Mouse (Mus musculus): ENCODE data around the gene Trip13. TPM values are rescaled to one million over a fixed set of nuclear protein-coding genes. Genes with fewer than 3 reads are reported as not detected.

Trip13 gene
- polyA plus RNA-seq, 1 experiment = 1.1 TPM

GRCm38 (mm10) chr13:73913066-73913465 lies 24.5 kb downstream of the Trip13 start:
- Histone ChIP-seq H3K27ac (ENCODE audit: insufficient read depth, low read length) (no peak overlapping the region), H3K4me1 (ENCODE audit: control insufficient read depth, insufficient read depth, low read length) (no peaks in the 10 kb centered on the region), H3K27me3 (ENCODE audit: control insufficient read depth, insufficient read depth, low read length) (no peaks in the 10 kb centered on the region), H3K4me3 (replicated peaks; ENCODE audit: insufficient read depth, low read depth, low read length) (no peak overlapping the region)
- WGBS = 95% methylated on average over 4 of the region's 4 CpGs
- no peak for DNase-seq
- TF ChIP-seq POLR2A (IDR thresholded peaks at IDR 0.05; ENCODE audit: borderline replicate concordance, insufficient read depth, low read length) = no peak

- peak in 1 of 2 experiments; percentile 6 for DNase-seq
- Histone ChIP-seq H3K4me1 (ENCODE audit: control insufficient read depth, insufficient read depth, low read length) (no peaks in the 10 kb centered on the region), H3K27ac (ENCODE audit: insufficient read depth, low read length) (no peak overlapping the region), H3K4me3 (replicated peaks; ENCODE audit: insufficient read depth, low read depth, low read length) (no peak overlapping the region), H3K27me3 (ENCODE audit: control insufficient read depth, insufficient read depth, low read length) (no peaks in the 10 kb centered on the region)
- WGBS = 55% methylated on average over 2 of the region's 2 CpGs
- peak; percentile 57 for TF ChIP-seq CTCF (IDR thresholded peaks at IDR 0.05; ENCODE audit: borderline replicate concordance, insufficient read depth, low read depth, low read length)
- no peak for TF ChIP-seq POLR2A (IDR thresholded peaks at IDR 0.05; ENCODE audit: borderline replicate concordance, insufficient read depth, low read length)
Measured at GRCm38 (mm10) chr13:73907683-73908412, 29.7 kb downstream of the Trip13 start.

- no peak overlapping the region for H3K27ac ChIP-seq (ENCODE audit: insufficient read depth, low read length)
- no peak for DNase-seq
- no peak for TF ChIP-seq POLR2A (IDR thresholded peaks at IDR 0.05; ENCODE audit: borderline replicate concordance, insufficient read depth, low read length)
- no peak for TF ChIP-seq CTCF (IDR thresholded peaks at IDR 0.05; ENCODE audit: borderline replicate concordance, insufficient read depth, low read depth, low read length)
- H3K4me3 ChIP-seq (replicated peaks; ENCODE audit: insufficient read depth, low read depth, low read length) = no peak overlapping the region
- H3K4me1 ChIP-seq (ENCODE audit: control insufficient read depth, insufficient read depth, low read length) = no peaks in the 10 kb centered on the region
- no peaks in the 10 kb centered on the region for H3K27me3 ChIP-seq (ENCODE audit: control insufficient read depth, insufficient read depth, low read length)
- WGBS = 30% methylated on average over 5 of the region's 5 CpGs
Measured at GRCm38 (mm10) chr13:73907136-73907535, 30.4 kb downstream of the Trip13 start.

GRCm38 (mm10) chr13:73897561-73897960 lies 40.0 kb downstream of the Trip13 start:
- DNase-seq = no peak
- TF ChIP-seq CTCF (IDR thresholded peaks at IDR 0.05; ENCODE audit: borderline replicate concordance, insufficient read depth, low read depth, low read length) = no peak
- TF ChIP-seq POLR2A (IDR thresholded peaks at IDR 0.05; ENCODE audit: borderline replicate concordance, insufficient read depth, low read length) = no peak
- no peak overlapping the region for H3K4me3 ChIP-seq (replicated peaks; ENCODE audit: insufficient read depth, low read depth, low read length)
- H3K4me1 ChIP-seq (ENCODE audit: control insufficient read depth, insufficient read depth, low read length) = no peaks in the 10 kb centered on the region
- H3K27ac ChIP-seq (ENCODE audit: insufficient read depth, low read length) = no peak overlapping the region
- no peaks in the 10 kb centered on the region for H3K27me3 ChIP-seq (ENCODE audit: control insufficient read depth, insufficient read depth, low read length)
- WGBS = 62% methylated on average over 3 of the region's 3 CpGs

GRCm38 (mm10) chr13:73892493-73893178 lies 44.9 kb downstream of the Trip13 start:
- no peak for DNase-seq
- H3K4me3 ChIP-seq (replicated peaks; ENCODE audit: insufficient read depth, low read depth, low read length) = no peak overlapping the region
- no peaks in the 10 kb centered on the region for H3K27me3 ChIP-seq (ENCODE audit: control insufficient read depth, insufficient read depth, low read length)
- WGBS = 64% methylated on average over 6 of the region's 6 CpGs
- H3K4me1 ChIP-seq (ENCODE audit: control insufficient read depth, insufficient read depth, low read length) = no peaks in the 10 kb centered on the region
- no peak for TF ChIP-seq POLR2A (IDR thresholded peaks at IDR 0.05; ENCODE audit: borderline replicate concordance, insufficient read depth, low read length)
- no peak for TF ChIP-seq CTCF (IDR thresholded peaks at IDR 0.05; ENCODE audit: borderline replicate concordance, insufficient read depth, low read depth, low read length)
- no peak overlapping the region for H3K27ac ChIP-seq (ENCODE audit: insufficient read depth, low read length)

- H3K27me3 ChIP-seq (ENCODE audit: control insufficient read depth, insufficient read depth, low read length) = no peaks in the 10 kb centered on the region
- H3K4me3 ChIP-seq (replicated peaks; ENCODE audit: insufficient read depth, low read depth, low read length) = no peak overlapping the region
- H3K27ac ChIP-seq (ENCODE audit: insufficient read depth, low read length) = no peak overlapping the region
- no peak for TF ChIP-seq CTCF (IDR thresholded peaks at IDR 0.05; ENCODE audit: borderline replicate concordance, insufficient read depth, low read depth, low read length)
- no peak for TF ChIP-seq POLR2A (IDR thresholded peaks at IDR 0.05; ENCODE audit: borderline replicate concordance, insufficient read depth, low read length)
- no peaks in the 10 kb centered on the region; the same call in 1 of the 2 replicates for H3K4me1 ChIP-seq (ENCODE audit: control insufficient read depth, insufficient read depth, low read length)
- no peak for DNase-seq
- 19% methylated on average over 4 of the region's 4 CpGs for WGBS
Measured at GRCm38 (mm10) chr13:73887415-73887874, 50.1 kb downstream of the Trip13 start.

- DNase-seq = no peak
- TF ChIP-seq CTCF (IDR thresholded peaks at IDR 0.05; ENCODE audit: borderline replicate concordance, insufficient read depth, low read depth, low read length) = no peak
- TF ChIP-seq POLR2A (IDR thresholded peaks at IDR 0.05; ENCODE audit: borderline replicate concordance, insufficient read depth, low read length) = no peak
- 80% methylated on average over 5 of the region's 5 CpGs for WGBS
- Histone ChIP-seq H3K4me3 (replicated peaks; ENCODE audit: insufficient read depth, low read depth, low read length) (no peak overlapping the region), H3K27me3 (ENCODE audit: control insufficient read depth, insufficient read depth, low read length) (no peaks in the 10 kb centered on the region), H3K27ac (ENCODE audit: insufficient read depth, low read length) (no peak overlapping the region), H3K4me1 (ENCODE audit: control insufficient read depth, insufficient read depth, low read length) (no peaks in the 10 kb centered on the region; the same call in 1 of the 2 replicates)
Measured at GRCm38 (mm10) chr13:73886601-73887000, 51.0 kb downstream of the Trip13 start.

GRCm38 (mm10) chr13:73886066-73886465 lies 51.5 kb downstream of the Trip13 start:
- Histone ChIP-seq H3K4me3 (replicated peaks; ENCODE audit: insufficient read depth, low read depth, low read length) (no peak overlapping the region), H3K27me3 (ENCODE audit: control insufficient read depth, insufficient read depth, low read length) (no peaks in the 10 kb centered on the region), H3K27ac (ENCODE audit: insufficient read depth, low read length) (no peak overlapping the region), H3K4me1 (ENCODE audit: control insufficient read depth, insufficient read depth, low read length) (no peaks in the 10 kb centered on the region; the same call in 1 of the 2 replicates)
- 47% methylated on average over 4 of the region's 4 CpGs for WGBS
- TF ChIP-seq POLR2A (IDR thresholded peaks at IDR 0.05; ENCODE audit: borderline replicate concordance, insufficient read depth, low read length) = no peak
- no peak for TF ChIP-seq CTCF (IDR thresholded peaks at IDR 0.05; ENCODE audit: borderline replicate concordance, insufficient read depth, low read depth, low read length)
- no peak for DNase-seq

Data from cerebellum, adult 2 months (tissue).